Mouse (Mus musculus) C2C12 (cell line): ENCODE measurements around the gene Cd209g.

Source experiments
- CEBPB ChIP-seq: IDR thresholded peaks from one replicate; pipeline ENCODE4 v1.6.1; 2011; ENCODE audit warnings: low read depth, mild to moderate bottlenecking, control low read depth, moderate library complexity
- CTCF ChIP-seq: IDR thresholded peaks from one replicate; pipeline ENCODE4 v1.5.1; 2011; ENCODE audit not compliant: control insufficient read depth, insufficient read depth, insufficient read length
- FOSL1 ChIP-seq: IDR thresholded peaks from one replicate; pipeline ENCODE4 v1.8.0; 2011; ENCODE audit warnings: mild to moderate bottlenecking, low read length; ENCODE audit not compliant: poor library complexity, insufficient read depth, severe bottlenecking
- MAX ChIP-seq: IDR thresholded peaks from one replicate; pipeline ENCODE4 v1.6.1; 2011; ENCODE audit warnings: mild to moderate bottlenecking, control low read depth
- MYOD1 ChIP-seq: IDR thresholded peaks from one replicate; pipeline ENCODE4 v1.6.1; 2011; ENCODE audit warnings: low read depth; ENCODE audit not compliant: control insufficient read depth, insufficient read length
- MYOG ChIP-seq: IDR thresholded peaks from one replicate; pipeline ENCODE4 v1.6.1; 2011; ENCODE audit not compliant: control insufficient read depth, insufficient read length; ENCODE audit errors: extremely low read depth
- USF1 ChIP-seq: IDR thresholded peaks from one replicate; pipeline ENCODE4 v1.6.1; 2011; ENCODE audit warnings: low read depth, mild to moderate bottlenecking, control low read depth, moderate library complexity

DNA sequence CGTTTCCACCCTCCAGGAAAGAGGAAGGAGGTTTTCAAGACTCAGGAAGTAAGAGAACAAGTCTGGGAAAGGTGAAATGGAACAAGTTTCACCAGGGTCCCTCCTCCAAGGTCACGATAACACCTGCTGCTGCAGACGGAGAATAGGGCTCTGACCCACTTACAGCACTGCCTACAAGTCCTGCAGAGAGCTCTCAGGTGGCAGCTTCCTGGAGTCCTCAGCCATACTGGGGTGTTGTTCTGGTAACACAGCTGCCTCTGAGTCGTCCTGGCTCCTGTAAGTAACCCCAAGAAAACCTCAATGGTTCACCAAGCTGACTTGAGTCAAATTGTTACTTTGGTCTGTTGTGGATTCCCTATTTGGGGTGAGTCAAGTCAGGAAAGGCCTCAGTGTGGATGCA lies 28.9 kb downstream of the Cd209g start:
- TF ChIP-seq CTCF (no peak), CEBPB (no peak), USF1 (no peak), MAX (no peak), MYOG (no peak), MYOD1 (no peak), FOSL1 (no peak)
